Mouse (Mus musculus): ENCODE data around the gene Abcb11.
"Not testable (repeated sequence)": the region's sequence is repeated elsewhere in the genome, so short reads cannot be mapped to it uniquely, and the experiment has no call there.

Abcb11 gene

DNA sequence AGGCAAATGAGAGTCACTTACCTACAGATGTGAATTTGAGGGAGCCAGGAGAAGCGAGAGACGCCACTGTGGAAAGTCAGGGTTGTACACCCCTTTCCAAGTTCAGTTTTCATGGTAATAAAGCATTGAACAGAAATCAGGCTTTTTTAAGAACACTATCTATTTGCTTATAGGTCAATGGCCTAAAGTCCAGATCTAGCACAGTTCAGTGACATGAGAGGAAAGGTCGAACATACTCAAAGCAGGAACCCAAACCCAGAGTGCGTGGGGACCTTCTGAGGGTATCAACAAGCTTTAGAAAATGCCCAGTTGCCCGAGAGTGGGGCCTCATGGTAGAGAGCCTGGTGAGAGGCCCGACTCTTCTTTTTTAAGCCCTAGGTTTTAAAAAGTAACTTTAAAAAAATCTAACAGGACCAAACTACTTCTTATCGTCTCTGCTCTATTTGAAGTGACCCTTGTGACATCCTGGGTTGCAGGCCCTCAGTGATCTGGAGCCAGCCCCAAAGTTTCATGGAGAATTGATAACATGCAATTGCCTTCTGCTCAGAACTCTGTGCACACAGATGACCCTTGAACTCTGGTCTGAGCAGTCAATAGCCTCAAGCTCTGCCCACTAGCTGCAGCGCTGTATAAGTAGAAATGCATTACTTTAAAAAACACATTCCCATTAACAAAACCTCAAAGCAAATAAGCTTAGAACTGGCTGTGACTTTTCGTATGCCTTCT is at the start of gene Abcb11:
TSS of gene Abcb11 (minus strand) at position 121 of the 726 bp plus-strand sequence.
- DNase-seq (ENCODE audit: low read depth, low spot score) = no peak

DNA sequence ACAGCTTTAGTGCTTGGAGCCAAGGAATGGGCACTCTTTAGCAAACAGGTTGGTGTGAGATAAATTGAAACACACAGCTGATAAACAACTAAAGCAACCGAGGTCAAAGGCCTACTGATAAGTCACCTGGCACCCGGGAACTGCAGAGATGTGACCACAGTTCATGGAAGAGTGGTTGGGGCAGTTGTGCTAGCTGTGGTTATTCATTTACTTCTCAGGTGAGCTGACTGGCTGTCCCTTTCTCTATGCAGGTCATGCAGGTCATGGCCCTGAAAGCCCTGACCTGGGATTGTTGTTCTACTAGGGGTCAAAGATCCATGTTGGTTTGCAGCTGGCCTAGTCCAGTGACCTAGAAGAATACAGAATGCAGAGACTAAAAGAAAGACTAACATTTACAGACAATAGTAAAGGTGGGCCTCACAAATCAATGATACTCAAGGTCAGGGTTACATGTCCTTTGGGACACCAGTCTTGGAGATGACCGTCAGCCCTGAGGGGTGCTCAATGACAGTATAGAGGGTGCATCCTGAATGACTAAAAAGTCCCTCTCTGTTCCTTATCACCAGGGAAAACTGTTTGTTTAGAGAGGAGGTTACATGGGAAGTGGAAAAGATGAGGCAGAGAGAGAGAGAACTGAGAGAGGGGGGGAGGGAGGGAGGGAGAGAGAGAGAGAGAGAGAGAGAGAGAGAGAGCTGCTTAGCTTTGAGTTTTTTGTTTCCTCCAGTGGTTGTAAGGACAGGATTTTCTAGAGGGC is 43.9 kb upstream of the Abcb11 start:
- no peak for DNase-seq (ENCODE audit: low read depth, low spot score)

DNA sequence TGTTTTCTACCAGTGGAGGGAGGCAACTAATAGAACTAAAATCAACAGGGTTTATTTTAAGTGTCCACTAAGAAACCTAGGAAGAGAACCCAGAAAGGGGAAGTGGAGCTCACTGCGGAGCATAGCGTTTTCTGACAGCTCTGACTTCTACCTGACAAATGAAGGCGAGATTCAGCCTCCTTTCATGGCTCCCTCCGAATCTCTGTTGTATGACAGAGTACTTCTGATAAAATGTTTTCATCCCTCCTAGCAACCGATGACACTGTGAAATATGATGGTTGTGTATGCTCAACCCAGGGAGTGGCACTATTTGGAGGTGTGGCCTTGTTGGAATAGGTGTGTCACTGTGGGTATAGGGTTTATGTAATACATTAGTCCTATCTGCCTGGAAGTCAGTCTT is 40.4 kb upstream of the Abcb11 start:
- no peak for DNase-seq (ENCODE audit: low read depth, low spot score)

DNA sequence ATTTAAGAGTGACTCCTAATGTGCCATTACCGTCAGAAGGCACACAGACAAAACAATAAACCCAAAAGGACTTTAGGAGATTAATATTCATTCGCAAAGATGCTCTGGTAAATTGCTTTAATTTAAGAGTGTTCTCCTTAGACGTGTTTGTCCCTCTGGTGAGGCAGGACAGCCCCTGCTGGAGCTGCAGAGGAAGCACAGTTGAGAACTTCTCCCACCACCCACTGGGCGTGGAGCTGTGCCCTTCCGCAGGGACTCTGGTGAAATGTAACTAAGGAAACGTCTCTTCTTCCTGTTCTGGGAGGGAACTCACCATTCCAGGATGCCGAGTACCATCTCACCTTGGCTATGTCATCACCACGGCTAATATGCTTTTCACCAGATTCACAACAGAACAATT is 39.3 kb upstream of the Abcb11 start:
- DNase-seq (ENCODE audit: low read depth, low spot score) = peak; percentile 73

DNA sequence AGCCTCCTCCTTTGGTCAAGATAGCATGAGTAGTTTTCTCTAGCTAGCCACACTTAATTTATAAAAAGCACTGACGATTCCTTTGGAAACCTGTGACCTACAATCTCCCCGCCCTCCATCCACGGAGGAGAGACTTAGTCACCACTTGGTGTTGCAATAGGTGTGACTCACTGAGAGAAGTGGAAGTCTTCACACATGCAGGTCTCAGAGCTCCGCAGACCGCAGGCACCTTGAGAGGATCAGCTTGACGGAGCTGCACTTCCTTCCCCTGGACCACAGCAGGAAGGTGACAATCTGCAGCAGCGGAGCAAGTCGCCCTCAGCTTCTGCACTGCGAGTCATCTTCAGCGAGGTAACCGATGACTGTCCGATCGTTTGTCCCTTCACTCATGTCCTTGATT is 37.9 kb upstream of the Abcb11 start, which contains the start of gene Dhrs9:
TSS of gene Dhrs9 (plus strand) at position 165 of the 400 bp plus-strand sequence.
- no peak for DNase-seq (ENCODE audit: low read depth, low spot score)

DNA sequence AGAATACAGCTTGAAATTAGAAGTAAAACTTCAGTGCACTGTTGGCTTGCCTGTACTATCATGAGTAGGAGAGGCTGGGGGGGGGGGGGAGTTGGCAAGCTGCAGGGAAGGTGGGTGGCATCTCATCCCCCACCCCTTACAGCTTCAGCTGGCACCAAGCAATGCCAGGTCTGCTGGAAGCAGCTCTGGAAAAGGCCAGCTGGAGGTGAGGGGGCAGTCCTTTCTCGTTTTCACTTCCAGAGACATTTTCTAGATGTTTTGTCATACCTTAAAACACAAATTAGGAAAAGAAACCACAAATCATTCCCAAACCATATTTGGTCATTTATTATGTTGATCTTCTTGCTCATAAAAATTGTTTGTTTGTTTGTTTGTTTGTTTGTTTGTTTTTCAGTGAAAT is 37.4 kb upstream of the Abcb11 start:
- no peak for DNase-seq (ENCODE audit: low read depth, low spot score)

DNA sequence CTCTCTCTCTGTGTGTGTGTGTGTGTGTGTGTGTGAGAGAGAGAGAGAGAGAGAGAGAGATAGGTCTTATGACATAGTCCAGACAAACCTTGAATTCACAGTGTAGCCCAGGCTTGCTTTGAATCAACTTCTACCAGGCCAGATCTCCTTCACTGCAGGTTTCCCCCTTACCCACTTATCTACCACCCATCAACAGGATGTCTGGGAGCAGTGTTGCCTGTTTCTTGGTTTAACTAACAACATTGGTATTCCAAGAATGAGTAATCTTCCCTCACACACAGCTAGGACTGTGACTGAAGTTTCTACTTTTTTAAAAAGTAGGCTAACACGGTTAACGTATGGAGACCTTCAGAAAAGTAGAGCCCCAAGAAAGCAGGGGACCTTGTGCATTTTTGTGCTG is 34.4 kb upstream of the Abcb11 start:
- DNase-seq (ENCODE audit: low read depth, low spot score) = no peak

DNA sequence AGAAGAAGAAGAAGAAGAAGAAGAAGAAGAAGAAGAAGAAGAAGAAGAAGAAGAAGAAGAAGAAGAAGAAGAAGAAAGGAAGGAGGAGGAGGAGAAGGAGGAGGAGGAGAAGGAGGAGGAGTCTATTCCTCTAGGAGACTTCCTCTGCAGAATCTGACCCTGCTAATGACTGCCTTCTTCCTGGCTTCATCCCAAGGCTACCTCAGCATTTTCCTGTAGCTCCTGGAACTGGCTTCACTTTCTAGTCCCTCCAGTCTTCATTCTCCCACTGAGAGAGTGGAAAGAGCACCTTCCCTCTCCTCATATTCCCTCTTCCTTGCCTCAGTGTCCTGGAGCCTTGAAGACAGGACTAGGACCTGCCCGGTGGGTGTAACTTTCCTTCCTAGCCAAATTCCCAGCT is 22.9 kb upstream of the Abcb11 start:
- DNase-seq (ENCODE audit: low read depth, low spot score) = no peak

DNA sequence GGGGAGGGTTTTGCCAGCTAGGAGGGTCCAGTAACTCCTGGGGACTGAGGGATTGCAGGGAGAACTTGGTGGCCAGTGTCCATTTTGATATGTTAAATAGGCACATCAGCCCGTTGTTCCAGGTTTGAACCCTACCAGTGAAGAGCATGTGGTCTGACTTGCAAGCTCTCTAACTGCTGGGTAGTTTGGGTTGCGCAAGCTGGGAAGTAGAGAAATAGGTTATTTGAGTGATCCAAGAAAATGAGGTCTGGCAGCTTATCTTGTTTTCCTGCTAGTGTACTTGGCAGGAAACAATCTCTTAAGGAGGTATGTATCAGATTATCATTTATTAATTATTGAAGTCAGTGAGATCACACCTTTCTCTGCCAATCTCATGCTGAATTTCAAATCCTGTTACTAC is 22.4 kb upstream of the Abcb11 start:
- no peak for DNase-seq (ENCODE audit: low read depth, low spot score)

DNA sequence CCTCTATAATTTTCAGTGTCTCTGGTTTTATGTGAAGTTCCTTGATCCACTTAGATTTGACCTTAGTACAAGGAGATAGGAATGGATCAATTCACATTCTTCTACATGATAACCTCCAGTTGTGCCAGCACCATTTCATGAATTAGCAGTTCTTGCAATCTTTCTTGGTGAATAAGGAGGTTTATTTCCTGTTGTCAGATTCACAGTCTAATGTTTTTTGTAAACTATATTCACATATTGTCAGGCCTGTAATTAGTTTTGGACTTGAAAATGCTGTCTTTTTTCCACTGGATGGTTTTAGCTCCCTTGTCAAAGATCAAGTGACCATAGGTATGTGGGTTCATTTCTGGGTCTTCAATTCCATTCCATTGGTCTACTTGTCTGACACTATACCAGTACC is 13.0 kb upstream of the Abcb11 start:
- DNase-seq (ENCODE audit: low read depth, low spot score) = not testable (repeated sequence)

DNA sequence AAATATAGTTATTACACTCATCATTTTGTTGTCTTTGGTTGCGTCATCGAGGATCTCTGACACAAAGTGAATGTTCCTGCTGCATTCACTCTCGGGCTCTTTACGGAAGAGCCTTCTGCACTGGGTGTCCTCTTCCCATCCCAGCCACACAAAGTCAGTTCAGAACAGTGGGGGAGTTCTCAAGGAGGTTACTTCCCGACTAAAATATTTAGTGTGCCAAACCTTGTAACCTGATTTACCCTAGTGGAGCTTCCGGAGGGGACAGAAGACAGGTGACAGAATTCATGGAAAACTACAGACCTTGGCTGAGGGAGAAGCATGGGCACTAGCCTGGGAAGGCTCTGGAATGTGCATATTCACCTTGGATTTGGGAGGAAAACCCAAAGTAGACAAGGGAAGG is 910 bp downstream of the Abcb11 start:
- DNase-seq (ENCODE audit: low read depth, low spot score) = no peak

DNA sequence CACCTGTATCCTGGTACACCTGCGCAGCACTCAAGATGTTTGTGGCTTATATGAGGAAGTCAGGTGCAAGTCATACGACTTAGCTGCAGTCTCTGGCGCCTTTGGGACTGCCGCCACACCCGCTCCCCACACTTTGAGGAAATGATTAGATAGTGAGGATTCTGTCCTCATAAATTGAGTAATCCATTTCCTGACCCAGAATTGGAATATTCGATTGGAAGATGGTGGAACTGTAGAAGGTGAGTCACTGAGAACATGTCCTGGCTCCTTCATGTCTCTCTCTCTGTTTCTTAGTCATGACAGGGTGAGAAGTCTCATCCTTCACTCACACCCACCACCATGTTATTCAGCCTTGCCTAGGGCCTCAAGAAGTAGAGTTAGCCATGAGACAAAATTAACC is 10.9 kb downstream of the Abcb11 start:
- not testable (repeated sequence) for DNase-seq (ENCODE audit: low read depth, low spot score)

DNA sequence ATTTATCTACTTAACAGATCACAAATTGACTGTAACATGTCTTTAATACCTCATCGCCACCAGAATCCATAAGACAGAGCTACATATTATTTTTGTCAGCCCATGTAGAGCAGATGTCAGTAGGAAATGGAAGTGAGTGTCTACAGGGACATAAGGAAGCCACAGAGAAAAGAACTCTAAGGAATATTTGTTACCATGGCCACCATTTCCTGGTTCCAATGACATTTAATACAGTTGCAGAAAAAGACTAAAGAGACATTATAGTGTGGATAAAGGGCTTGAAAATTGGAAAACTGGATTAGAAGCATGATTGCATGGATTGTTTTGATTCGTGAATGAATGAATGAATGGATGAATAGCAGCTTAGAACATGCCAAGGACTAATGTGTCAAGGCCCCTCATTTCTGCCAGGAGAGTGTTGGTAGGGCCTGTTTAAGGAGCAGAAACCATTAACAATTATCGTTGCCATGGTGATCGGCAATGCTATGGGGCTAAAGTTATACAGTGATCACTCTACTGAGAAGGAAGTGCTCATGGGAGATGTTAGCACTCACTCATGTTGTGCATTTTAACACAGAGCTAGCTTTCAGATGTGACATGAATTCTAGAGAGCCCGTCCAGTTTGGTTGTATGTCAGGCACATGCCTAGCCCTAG is 13.8 kb downstream of the Abcb11 start:
- DNase-seq (ENCODE audit: low read depth, low spot score) = no peak

DNA sequence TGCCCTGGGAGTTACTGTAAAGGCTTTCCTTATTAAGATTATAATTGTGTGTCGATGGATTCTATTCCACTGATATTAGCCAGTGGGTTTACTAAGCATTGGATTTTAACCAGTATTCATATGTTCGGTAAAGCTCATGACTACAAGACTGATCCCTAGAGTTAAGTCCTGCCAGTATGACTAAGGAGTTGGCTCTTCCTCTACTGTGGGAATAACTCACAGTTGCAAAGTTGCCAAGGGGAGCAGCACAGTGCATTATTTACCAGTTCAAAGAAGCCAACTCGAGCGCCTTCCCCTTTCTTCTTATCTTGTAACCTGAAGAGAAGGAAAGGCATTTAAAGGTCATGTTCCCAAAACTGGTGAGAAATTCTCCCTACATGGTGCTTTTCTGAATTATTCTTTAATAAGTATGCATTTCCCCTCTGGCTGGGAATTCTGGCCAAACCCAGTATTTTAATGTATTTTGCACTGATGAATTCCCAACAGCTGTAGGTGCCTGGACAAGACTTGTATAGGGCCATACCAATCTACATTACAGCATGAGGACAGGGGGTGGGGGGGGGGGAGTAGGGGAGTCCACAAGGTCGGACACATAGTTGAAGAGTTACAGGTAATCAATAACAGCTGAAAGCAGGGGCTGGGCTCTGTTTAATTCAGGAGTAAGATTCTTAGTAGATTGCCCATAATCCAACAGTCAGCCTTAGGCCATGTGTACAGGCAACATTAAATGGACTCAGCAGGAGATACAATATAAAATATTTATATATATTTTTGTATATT is 17.3 kb downstream of the Abcb11 start:
- DNase-seq (ENCODE audit: low read depth, low spot score) = no peak

DNA sequence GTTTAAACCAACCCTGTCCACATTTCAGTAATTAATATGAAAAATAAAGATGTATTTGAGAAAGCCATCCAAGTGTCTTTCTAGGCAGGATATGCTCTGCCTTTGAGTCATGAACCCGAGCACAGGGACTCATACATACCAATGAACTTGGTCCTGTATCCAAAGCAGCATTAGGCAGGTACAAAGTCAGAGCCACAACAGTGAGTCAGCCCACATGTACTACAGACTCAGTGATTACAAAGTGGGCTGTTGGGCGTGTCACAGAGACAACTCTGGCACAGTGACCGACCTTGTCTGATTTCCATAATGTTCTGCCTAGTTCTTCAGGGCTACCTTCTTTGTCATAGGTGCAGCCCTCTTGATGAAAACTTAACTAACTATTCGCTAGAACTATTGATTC is 19.4 kb downstream of the Abcb11 start:
- DNase-seq (ENCODE audit: low read depth, low spot score) = no peak

DNA sequence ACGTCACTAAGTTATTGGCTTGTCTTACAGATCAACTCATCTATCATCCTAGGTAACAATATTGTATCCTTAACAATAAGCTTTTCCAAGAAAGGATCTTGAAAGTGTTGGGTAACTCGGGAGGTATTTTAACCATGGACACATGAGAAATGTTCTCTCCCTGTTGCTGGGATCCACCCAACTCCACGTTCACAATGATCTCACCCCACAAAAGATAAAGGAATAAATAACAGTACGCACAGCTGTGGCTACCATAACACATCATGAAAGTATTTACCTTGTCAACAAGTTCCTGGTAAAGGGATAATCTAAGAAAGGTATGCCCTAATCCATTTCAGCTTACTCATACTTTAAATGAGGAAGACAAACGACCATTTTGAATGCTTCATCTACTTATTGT is 21.0 kb downstream of the Abcb11 start:
- no peak for DNase-seq (ENCODE audit: low read depth, low spot score)

DNA sequence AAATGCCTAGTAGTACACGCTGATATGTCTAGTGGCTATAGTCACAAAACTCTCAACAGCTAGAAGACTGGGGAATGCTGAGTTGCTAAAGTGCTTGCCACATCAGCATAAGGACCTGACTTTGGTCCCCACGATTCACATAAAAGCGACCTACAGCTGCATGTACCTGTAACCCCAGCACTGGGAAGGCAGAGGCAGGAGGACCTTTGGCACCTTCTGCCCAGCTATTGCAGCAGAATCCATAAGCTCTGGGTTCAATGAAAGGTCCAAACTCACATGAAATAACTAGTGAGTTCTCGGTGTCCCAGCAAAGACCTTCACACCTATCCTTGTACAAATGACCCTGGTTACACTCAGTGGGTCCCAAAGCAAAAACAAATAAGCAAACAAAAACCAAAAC is 31.1 kb downstream of the Abcb11 start:
- no peak for DNase-seq (ENCODE audit: low read depth, low spot score)

DNA sequence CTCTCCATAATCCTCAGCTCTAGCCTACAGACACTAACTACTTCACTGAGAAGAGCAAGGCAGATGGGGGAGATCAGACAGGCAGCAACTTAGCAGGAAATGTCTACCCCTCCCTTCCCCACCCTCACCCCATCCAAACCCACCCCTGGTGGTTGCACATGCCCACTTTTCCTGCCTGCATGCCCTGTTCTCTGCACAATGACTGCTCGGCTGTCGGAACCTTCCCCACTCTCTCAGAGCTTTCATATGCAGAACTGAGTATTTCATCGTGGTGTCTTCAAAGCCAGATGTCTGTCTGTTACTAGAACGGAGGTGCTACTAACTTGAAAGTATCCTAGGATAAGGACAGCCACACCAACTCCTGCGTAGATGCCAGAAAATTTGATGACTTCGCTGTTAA is 34.3 kb downstream of the Abcb11 start:
- DNase-seq (ENCODE audit: low read depth, low spot score) = peak; percentile 64

DNA sequence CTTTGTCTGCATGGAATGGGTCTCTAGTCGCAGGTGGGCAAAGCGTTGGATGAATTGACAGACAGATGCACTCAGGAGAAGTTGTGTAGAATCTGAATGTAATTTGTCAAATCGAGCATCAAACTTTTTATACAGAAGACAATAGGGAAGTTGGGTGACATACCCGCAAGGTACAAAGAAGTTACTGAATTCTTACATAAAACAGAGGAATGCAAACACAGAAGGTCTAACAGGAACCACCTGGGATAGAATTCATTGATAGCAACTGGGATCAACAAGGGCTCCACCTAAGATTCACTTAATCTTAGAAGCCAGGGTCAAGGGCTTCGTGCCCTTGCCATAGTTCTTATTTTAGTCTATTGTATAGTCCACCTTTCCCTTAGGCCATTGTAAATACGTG is 41.8 kb downstream of the Abcb11 start:
- peak; percentile 60 for DNase-seq (ENCODE audit: low read depth, low spot score)

DNA sequence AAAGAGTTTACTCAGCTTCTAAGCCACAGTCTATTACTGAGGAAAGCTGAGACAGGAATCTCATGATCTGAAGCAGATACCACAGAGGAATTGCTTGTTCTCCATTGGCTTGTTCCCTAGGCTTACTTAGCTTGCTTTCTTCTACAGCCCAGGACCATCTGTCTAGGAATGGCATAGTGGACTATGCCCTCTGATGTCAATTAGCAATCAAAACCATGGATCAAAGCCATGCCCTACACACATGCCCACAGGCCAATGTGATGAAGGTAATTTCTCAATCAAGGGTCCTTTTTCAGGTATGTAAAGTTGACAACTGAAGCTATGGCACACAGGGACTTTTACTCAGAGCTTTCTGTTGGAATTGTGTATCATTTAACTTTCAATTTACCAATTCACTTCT is 47.9 kb downstream of the Abcb11 start:
- no peak for DNase-seq (ENCODE audit: low read depth, low spot score)

DNA sequence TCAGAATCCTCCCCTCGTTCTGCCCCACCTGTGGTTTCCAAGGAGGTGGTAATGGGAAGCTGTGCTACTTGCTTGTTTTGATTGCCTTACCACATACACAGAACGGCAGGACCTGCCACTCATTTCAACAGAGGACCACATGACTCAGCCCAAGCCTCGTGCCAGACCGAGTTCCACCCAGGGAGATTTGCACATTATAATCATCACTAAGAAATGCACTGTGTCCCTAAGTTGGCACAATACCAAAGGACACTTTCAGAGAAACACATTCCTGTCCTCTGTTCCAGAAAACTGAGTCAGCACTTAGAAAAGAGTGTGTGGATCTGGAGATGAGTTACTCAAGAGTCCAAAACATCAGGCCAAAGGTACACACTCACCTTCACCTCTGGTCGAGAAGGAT is 53.4 kb downstream of the Abcb11 start:
- DNase-seq (ENCODE audit: low read depth, low spot score) = no peak

DNA sequence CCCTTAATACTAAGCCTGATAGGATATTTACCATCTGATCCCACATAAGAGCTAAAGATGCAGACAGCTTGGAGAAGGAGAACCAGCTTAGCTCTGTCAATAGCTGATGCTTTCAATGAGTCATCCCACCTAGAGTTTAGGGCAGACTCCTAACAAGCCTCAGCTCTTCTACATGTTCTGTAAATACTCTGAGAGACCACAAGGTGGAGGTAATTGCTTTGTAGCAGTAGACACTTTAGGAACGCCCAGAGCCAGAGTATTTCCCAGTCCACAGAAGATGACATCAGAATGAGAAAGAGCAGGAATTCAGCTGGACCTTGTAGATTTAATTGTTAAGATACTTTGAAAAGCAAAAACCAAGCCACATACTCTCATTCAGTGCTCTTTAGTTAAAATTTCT is 66.5 kb downstream of the Abcb11 start:
- peak; percentile 68 for DNase-seq (ENCODE audit: low read depth, low spot score)

Measured in ZHBTc4 (cell line).